Mouse (Mus musculus) heart, adult 9 months (tissue): ENCODE measurements around the gene Zfp410.

Experiments used
- DNase-seq, 2 experiments: peaks; one replicate each; pipeline ENCODE4 v3.0.0; 2022; ENCODE audit warnings: low spot score in 2 of 2

Zfp410 gene

GRCm38 (mm10) chr12:84361555-84362489 is 45.2 kb downstream of the Zfp410 start, which contains the start of the genes Coq6 and Fam161b:
Gene Coq6 (plus strand): TSS chr12:84361657.
Gene Fam161b (minus strand): TSS chr12:84361833.
- peak; percentile 97 to 98 for DNase-seq

GRCm38 (mm10) chr12:84362872-84363271 is 46.2 kb downstream of the Zfp410 start:
- no peak for DNase-seq

- no peak for DNase-seq
Observed at GRCm38 (mm10) chr12:84364291-84364690, 47.6 kb downstream of the Zfp410 start.

- DNase-seq, result no peak
Observed at GRCm38 (mm10) chr12:84365137-84365536, 48.5 kb downstream of the Zfp410 start.

GRCm38 (mm10) chr12:84366971-84367370 is 50.3 kb downstream of the Zfp410 start:
- no peak for DNase-seq

- DNase-seq, result no peak
Observed at GRCm38 (mm10) chr12:84371647-84372046, 55.0 kb downstream of the Zfp410 start.

GRCm38 (mm10) chr12:84373831-84374481 is 57.3 kb downstream of the Zfp410 start:
- DNase-seq, result no peak

GRCm38 (mm10) chr12:84382369-84382768 is 65.7 kb downstream of the Zfp410 start:
- DNase-seq, result peak; percentile 42 to 45

GRCm38 (mm10) chr12:84384644-84385081 is 68.0 kb downstream of the Zfp410 start:
- DNase-seq, result peak; percentile 49 to 78

- no peak for DNase-seq
Observed at GRCm38 (mm10) chr12:84385408-84385807, 68.8 kb downstream of the Zfp410 start.

- DNase-seq, result peak in 1 of 2 experiments; percentile 21
Observed at GRCm38 (mm10) chr12:84388097-84388496, 71.4 kb downstream of the Zfp410 start.

GRCm38 (mm10) chr12:84388774-84389400 is 72.2 kb downstream of the Zfp410 start:
- DNase-seq, result peak in 1 of 2 experiments; percentile 11

- DNase-seq, result peak in 1 of 2 experiments; percentile 20
Observed at GRCm38 (mm10) chr12:84390336-84390735, 73.7 kb downstream of the Zfp410 start.

GRCm38 (mm10) chr12:84392681-84393080 is 76.0 kb downstream of the Zfp410 start:
- no peak for DNase-seq
